Mouse (Mus musculus) liver, embryonic 13.5 days (tissue): ENCODE measurements at regions not wholly inside any gene's neighbourhood (a gene's known extent, or its start where the extent isn't known, plus 50 kb on each side); places are given as distances from the start of the nearest gene placed in this dataset.

Experiments used
- ATAC-seq: fragments of 200-750 bp; cut with Nextera tagmentation; 2 replicates; pipeline ENCODE4 v1.8.0; 2017; ENCODE audit warnings: low read depth, mild to moderate bottlenecking, moderate number of reproducible peaks, moderate library complexity
- DNase-seq: peaks from one replicate; pipeline ENCODE4 v3.0.0; 2022
- H3K27ac ChIP-seq: fragments of 300-500 bp; sonication (generic); 2 replicates; pipeline ENCODE4 v1.5.1; 2015; ENCODE audit warnings: moderate library complexity, mild to moderate bottlenecking, inconsistent platforms
- H3K27me3 ChIP-seq: fragments of 300-500 bp; sonication (generic); 2 replicates; pipeline ENCODE4 v1.6.1; 2015; ENCODE audit warnings: mild to moderate bottlenecking, inconsistent platforms
- H3K36me3 ChIP-seq: fragments of 300-500 bp; sonication (generic); 2 replicates; pipeline ENCODE4 v1.6.1; 2015; ENCODE audit warnings: mild to moderate bottlenecking, inconsistent platforms
- H3K4me1 ChIP-seq: fragments of 300-500 bp; sonication (generic); replicated peaks from 2 replicates; pipeline ENCODE4 v1.6.1; 2015; ENCODE audit warnings: inconsistent platforms
- H3K4me2 ChIP-seq: fragments of 300-500 bp; sonication (generic); 2 replicates; pipeline ENCODE4 v1.6.1; 2015; ENCODE audit warnings: inconsistent platforms, mild to moderate bottlenecking, moderate library complexity
- H3K4me3 ChIP-seq: fragments of 300-500 bp; sonication (generic); replicated peaks from 2 replicates; pipeline ENCODE4 v1.5.1; 2015; ENCODE audit warnings: mild to moderate bottlenecking, inconsistent platforms
- H3K9ac ChIP-seq: fragments of 300-500 bp; sonication (generic); 2 replicates; pipeline ENCODE4 v1.6.1; 2015; ENCODE audit warnings: mild to moderate bottlenecking, inconsistent platforms
- H3K9me3 ChIP-seq: fragments of 300-500 bp; sonication (generic); replicated peaks from 2 replicates; pipeline ENCODE4 v1.6.1; 2016; ENCODE audit warnings: inconsistent platforms
- WGBS: fragments of 180-500 bp; shearing (Covaris S2); methylation state at CpG from one replicate; pipeline ENCODE4 v1.1.7; 2015; ENCODE audit not compliant: insufficient replicate concordance; 5-methylcytosine and 5-hydroxymethylcytosine counted together

GRCm38 (mm10) chr8:82191011-82191410, 212.0 kb downstream of the Il15 start:
- H3K4me3 ChIP-seq: no peak overlapping the region
- H3K4me2 ChIP-seq: no peak overlapping the region
- no peaks in the 10 kb centered on the region for H3K36me3 ChIP-seq
- DNase-seq: no peak
- no peak overlapping the region for H3K27ac ChIP-seq
- WGBS: 63% methylated on average over 2 of the region's 2 CpGs
- no peaks in the 10 kb centered on the region for H3K27me3 ChIP-seq
- no peak for ATAC-seq
- no peaks in the 10 kb centered on the region for H3K9me3 ChIP-seq
- H3K4me1 ChIP-seq: no peaks in the 10 kb centered on the region
- H3K9ac ChIP-seq: no peak overlapping the region

DNA sequence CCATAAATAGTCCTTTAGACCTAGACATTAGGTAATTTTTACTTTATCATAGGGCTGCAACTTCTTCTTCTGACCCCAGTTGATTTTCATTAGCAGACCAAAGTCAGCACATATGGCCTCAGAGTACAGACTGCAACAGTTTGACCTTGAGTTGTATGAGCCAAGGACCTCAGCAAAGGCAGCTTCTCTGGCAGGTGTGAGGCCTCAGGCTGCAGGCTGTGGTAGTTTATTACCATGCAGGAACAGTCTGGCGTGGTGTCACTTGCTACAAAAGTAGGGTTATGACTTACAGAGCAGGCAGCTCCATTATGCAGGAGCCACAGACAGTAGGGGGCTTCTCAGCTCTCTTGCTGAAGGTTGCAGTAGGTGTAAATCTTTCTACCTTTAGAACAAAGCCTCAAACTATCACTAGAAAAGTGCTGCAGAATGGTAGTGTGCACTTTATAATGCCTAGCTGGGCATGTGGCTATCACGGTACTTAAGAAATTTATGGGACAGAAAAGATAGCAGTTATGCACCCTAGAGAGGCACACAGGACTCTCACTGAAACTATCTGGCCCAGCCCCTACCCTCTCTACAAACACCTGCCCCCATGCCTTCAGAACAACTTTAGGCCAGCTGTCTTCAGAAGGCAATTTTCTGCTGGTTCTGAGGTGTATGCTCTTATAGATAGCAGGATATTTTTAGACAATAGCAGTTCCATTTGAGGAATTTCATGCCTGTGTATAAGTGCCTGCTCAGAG, 215.7 kb downstream of the Il15 start:
- Histone ChIP-seq H3K4me3 (no peak overlapping the region), H3K4me1 (no peaks in the 10 kb centered on the region), H3K9me3 (no peaks in the 10 kb centered on the region), H3K36me3 (no peaks in the 10 kb centered on the region), H3K4me2 (no peak overlapping the region), H3K27me3 (no peaks in the 10 kb centered on the region), H3K9ac (no peak overlapping the region), H3K27ac (no peak overlapping the region)
- no peak for ATAC-seq
- no peak for DNase-seq
- 57% methylated on average over 2 of the region's 2 CpGs for WGBS

DNA sequence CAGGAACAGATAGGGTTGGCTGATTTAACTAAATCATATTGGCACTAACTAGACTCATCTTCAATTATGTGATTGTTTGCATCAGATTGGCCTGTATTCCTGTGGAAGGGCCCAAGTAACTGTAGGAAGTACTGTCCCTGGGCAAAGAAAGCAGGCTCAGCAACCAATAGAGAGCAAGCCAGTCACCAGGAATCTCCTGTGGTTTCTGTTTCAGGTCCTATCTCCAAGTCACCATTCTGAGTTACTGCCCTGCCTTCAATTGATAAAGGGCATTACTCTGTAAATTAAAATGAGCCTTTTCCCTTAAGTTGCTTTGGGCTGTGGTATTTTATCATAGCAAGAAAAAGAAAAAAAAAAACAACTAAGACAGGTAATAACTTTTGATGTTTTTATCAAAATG, 219.0 kb downstream of the Il15 start:
- DNase-seq (no peak), ATAC-seq (0 out of 2 replicates have a peak, but pooled peaks have one; percentile 58)
- no peaks in the 10 kb centered on the region for H3K36me3 ChIP-seq
- H3K4me1 ChIP-seq: no peaks in the 10 kb centered on the region
- H3K4me2 ChIP-seq: no peak overlapping the region
- H3K9me3 ChIP-seq: no peaks in the 10 kb centered on the region
- no peak overlapping the region for H3K27ac ChIP-seq
- H3K9ac ChIP-seq: no peak overlapping the region
- H3K4me3 ChIP-seq: no peak overlapping the region
- H3K27me3 ChIP-seq: no peaks in the 10 kb centered on the region
